Mouse (Mus musculus): Measurements from ENCODE around the gene 4930432M17Rik.

Gene 4930432M17Rik

GRCm38 (mm10) chr3:121670462-121670861 is at the start of gene 4930432M17Rik:
Gene 4930432M17Rik (plus strand): TSS chr3:121670762.
- DNase-seq (ENCODE audit: low read depth in 2 of 2, low spot score in 2 of 2) = no peak

GRCm38 (mm10) chr3:121625662-121626061 is 44.9 kb upstream of the 4930432M17Rik start:
- no peak for DNase-seq (ENCODE audit: low read depth in 2 of 2, low spot score in 2 of 2)

- no peak for DNase-seq (ENCODE audit: low read depth in 2 of 2, low spot score in 2 of 2)
These were observed 44.3 kb upstream of the 4930432M17Rik start for GRCm38 (mm10) chr3:121626273-121626672.

GRCm38 (mm10) chr3:121628245-121628644 is 42.3 kb upstream of the 4930432M17Rik start:
- no peak for DNase-seq (ENCODE audit: low read depth in 2 of 2, low spot score in 2 of 2)

GRCm38 (mm10) chr3:121630626-121631025 is 39.9 kb upstream of the 4930432M17Rik start:
- no peak for DNase-seq (ENCODE audit: low read depth in 2 of 2, low spot score in 2 of 2)

- DNase-seq (ENCODE audit: low read depth in 2 of 2, low spot score in 2 of 2) = no peak
These were observed 35.6 kb upstream of the 4930432M17Rik start for GRCm38 (mm10) chr3:121634963-121635362.

GRCm38 (mm10) chr3:121635505-121635904 is 35.1 kb upstream of the 4930432M17Rik start:
- DNase-seq (ENCODE audit: low read depth in 2 of 2, low spot score in 2 of 2) = no peak

GRCm38 (mm10) chr3:121636315-121636714 is 34.2 kb upstream of the 4930432M17Rik start:
- no peak for DNase-seq (ENCODE audit: low read depth in 2 of 2, low spot score in 2 of 2)

- no peak for DNase-seq (ENCODE audit: low read depth in 2 of 2, low spot score in 2 of 2)
These were observed 33.8 kb upstream of the 4930432M17Rik start for GRCm38 (mm10) chr3:121636748-121637147.

- DNase-seq (ENCODE audit: low read depth in 2 of 2, low spot score in 2 of 2) = no peak
These were observed 32.8 kb upstream of the 4930432M17Rik start for GRCm38 (mm10) chr3:121637792-121638191.

- DNase-seq (ENCODE audit: low read depth in 2 of 2, low spot score in 2 of 2) = no peak
These were observed 32.3 kb upstream of the 4930432M17Rik start for GRCm38 (mm10) chr3:121638241-121638640.

GRCm38 (mm10) chr3:121640611-121641010 is 30.0 kb upstream of the 4930432M17Rik start:
- DNase-seq (ENCODE audit: low read depth in 2 of 2, low spot score in 2 of 2) = no peak

- no peak for DNase-seq (ENCODE audit: low read depth in 2 of 2, low spot score in 2 of 2)
These were observed 27.3 kb upstream of the 4930432M17Rik start for GRCm38 (mm10) chr3:121643236-121643635.

GRCm38 (mm10) chr3:121645447-121645846 is 25.1 kb upstream of the 4930432M17Rik start:
- DNase-seq (ENCODE audit: low read depth in 2 of 2, low spot score in 2 of 2) = no peak

- no peak for DNase-seq (ENCODE audit: low read depth in 2 of 2, low spot score in 2 of 2)
These were observed 24.1 kb upstream of the 4930432M17Rik start for GRCm38 (mm10) chr3:121646364-121647048.

GRCm38 (mm10) chr3:121648238-121648778 is 22.3 kb upstream of the 4930432M17Rik start:
- no peak for DNase-seq (ENCODE audit: low read depth in 2 of 2, low spot score in 2 of 2)

- no peak for DNase-seq (ENCODE audit: low read depth in 2 of 2, low spot score in 2 of 2)
These were observed 20.4 kb upstream of the 4930432M17Rik start for GRCm38 (mm10) chr3:121650052-121650671.

GRCm38 (mm10) chr3:121651710-121652109 is 18.9 kb upstream of the 4930432M17Rik start:
- no peak for DNase-seq (ENCODE audit: low read depth in 2 of 2, low spot score in 2 of 2)

- no peak for DNase-seq (ENCODE audit: low read depth in 2 of 2, low spot score in 2 of 2)
These were observed 18.4 kb upstream of the 4930432M17Rik start for GRCm38 (mm10) chr3:121652186-121652585.

GRCm38 (mm10) chr3:121656922-121657321 is 13.6 kb upstream of the 4930432M17Rik start:
- no peak for DNase-seq (ENCODE audit: low read depth in 2 of 2, low spot score in 2 of 2)

- no peak for DNase-seq (ENCODE audit: low read depth in 2 of 2, low spot score in 2 of 2)
These were observed 7.7 kb upstream of the 4930432M17Rik start for GRCm38 (mm10) chr3:121662705-121663469.

- DNase-seq (ENCODE audit: low read depth in 2 of 2, low spot score in 2 of 2) = no peak
These were observed 7.1 kb upstream of the 4930432M17Rik start for GRCm38 (mm10) chr3:121663470-121663847.
